Mouse (Mus musculus) midbrain, embryonic 16.5 days (tissue): ENCODE results near the gene Adamtsl1. TPM values are rescaled to one million over a fixed set of nuclear protein-coding genes. Genes with fewer than 3 reads are reported as not detected.

Source experiments
- ATAC-seq: fragments of 200-750 bp; cut with Nextera tagmentation; 2 replicates; pipeline ENCODE4 v1.8.0; 2017; ENCODE audit warnings: moderate TSS enrichment
- H3K27ac ChIP-seq: fragments of 300-500 bp; sonication (generic); 2 replicates; pipeline ENCODE4 v1.5.1; 2014; ENCODE audit warnings: mild to moderate bottlenecking, low read length, mixed read lengths
- H3K27me3 ChIP-seq: fragments of 300-500 bp; sonication (generic); 2 replicates; pipeline ENCODE4 v1.6.1; 2014; ENCODE audit warnings: low read depth, low read length, mixed read lengths; ENCODE audit not compliant: control insufficient read depth, insufficient read depth
- H3K36me3 ChIP-seq: fragments of 300-500 bp; sonication (generic); 2 replicates; pipeline ENCODE4 v1.6.1; 2014; ENCODE audit warnings: mild to moderate bottlenecking, low read length, moderate library complexity, mixed read lengths; ENCODE audit not compliant: control insufficient read depth, insufficient read depth
- H3K4me1 ChIP-seq: fragments of 300-500 bp; sonication (generic); 2 replicates; pipeline ENCODE4 v1.6.1; 2014; ENCODE audit warnings: mild to moderate bottlenecking, low read length, mixed read lengths; ENCODE audit not compliant: control insufficient read depth, insufficient read depth
- H3K4me2 ChIP-seq: fragments of 300-500 bp; sonication (generic); 2 replicates; pipeline ENCODE4 v1.6.1; 2014; ENCODE audit warnings: mild to moderate bottlenecking, low read length, mixed read lengths
- H3K4me3 ChIP-seq: fragments of 300-500 bp; sonication (generic); 2 replicates; pipeline ENCODE4 v1.5.1; 2014; ENCODE audit warnings: low read depth, mild to moderate bottlenecking, low read length, moderate library complexity, mixed read lengths
- H3K9ac ChIP-seq: fragments of 300-500 bp; sonication (generic); 2 replicates; pipeline ENCODE4 v1.6.1; 2014; ENCODE audit warnings: low read depth, low read length, mixed read lengths
- H3K9me3 ChIP-seq: fragments of 300-500 bp; sonication (generic); replicated peaks from 2 replicates; pipeline ENCODE4 v1.6.1; 2014; ENCODE audit warnings: mild to moderate bottlenecking, low read length, mixed read lengths; ENCODE audit not compliant: control insufficient read depth, poor library complexity, severe bottlenecking
- WGBS: fragments of 180-500 bp; shearing (Covaris S2); extraction: QIAGEN DNeasy Blood & Tissue Kit; methylation state at CpG from one replicate; pipeline ENCODE4 v1.1.7; 2014; 5-methylcytosine and 5-hydroxymethylcytosine counted together
- polyA plus RNA-seq: library from polyadenylated mRNA; unstranded; fragments of >200 nt; fragmentation: Nextera tagmentation; extraction: Ambion mirVana; gene quantifications from 2 replicates; pipeline ENCODE4 v1.2.1, GENCODE M21; 2015

Adamtsl1 gene
- polyA plus RNA-seq, 1 experiment from 2014 or later: 8.2 TPM

DNA sequence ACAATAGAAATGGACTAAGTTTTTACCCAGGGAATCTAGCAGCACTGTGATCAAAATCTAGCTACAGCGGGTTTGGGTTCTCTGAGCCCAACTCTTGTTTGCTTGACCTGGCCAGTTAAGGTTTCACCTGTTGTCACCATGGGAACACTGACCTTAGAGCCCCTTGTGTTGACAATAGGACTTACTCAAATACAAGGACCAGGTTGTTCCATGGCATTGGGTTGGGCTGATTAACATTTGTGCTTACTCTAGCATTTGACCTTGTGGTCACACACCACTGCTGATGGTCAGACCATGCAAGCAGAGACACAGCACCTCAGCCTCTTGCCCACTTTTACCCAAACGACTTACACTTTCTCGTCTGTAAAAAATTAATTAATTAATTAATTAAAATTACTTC lies 922.4 kb downstream of the Adamtsl1 start:
- Histone ChIP-seq H3K4me3 (no peak overlapping the region), H3K9ac (no peak overlapping the region), H3K9me3 (no peaks in the 10 kb centered on the region), H3K27me3 (no peaks in the 10 kb centered on the region), H3K27ac (no peak overlapping the region), H3K4me2 (no peak overlapping the region), H3K36me3 (no peaks in the 10 kb centered on the region), H3K4me1 (no peaks in the 10 kb centered on the region)
- 92% methylated on average over 3 of the region's 3 CpGs for WGBS
- ATAC-seq: no peak

DNA sequence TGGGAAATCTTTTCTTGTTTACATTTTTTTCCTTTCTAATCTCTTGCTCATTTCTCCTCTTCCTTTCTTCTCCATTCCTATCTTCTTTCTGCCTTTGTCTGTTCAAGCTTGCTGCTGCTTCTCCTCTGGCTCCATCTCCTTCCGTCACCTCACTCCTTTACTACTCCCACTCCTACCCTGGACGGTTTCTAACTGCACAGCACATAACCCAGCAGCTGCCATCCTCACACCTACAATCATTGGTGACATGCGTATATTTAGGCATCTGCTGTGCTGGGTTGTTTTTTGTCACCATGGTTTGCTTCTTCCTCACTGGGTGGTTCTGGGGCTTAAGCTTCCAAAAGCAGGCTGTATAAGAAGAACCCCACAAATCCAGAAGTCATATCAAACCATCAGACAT lies 936.5 kb downstream of the Adamtsl1 start:
- H3K4me2 ChIP-seq: no peak overlapping the region
- H3K36me3 ChIP-seq: no peaks in the 10 kb centered on the region
- no peak overlapping the region for H3K4me3 ChIP-seq
- no peak overlapping the region for H3K9ac ChIP-seq
- H3K9me3 ChIP-seq: no peaks in the 10 kb centered on the region
- no peak overlapping the region for H3K27ac ChIP-seq
- no peak for ATAC-seq
- H3K4me1 ChIP-seq: no peaks in the 10 kb centered on the region
- 93% methylated on average over 3 of the region's 3 CpGs for WGBS
- no peaks in the 10 kb centered on the region for H3K27me3 ChIP-seq

DNA sequence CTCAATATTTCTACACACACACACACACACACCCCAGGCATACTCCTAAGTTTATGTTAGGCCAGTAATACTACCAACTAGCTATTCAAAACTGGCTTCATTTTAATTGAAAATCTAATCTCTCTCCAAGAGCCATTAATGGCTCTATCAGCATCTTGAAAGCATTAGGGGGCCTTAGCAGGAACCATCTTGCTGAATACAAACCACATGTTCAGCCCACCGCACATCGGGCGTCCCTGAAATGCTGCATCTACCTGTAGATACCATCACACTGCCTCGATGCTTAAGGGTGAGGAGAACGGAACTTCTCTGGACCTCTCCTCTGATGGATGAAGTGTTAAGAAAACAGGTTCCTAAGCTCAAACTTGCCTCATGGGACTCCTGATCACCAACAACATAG lies 950.8 kb downstream of the Adamtsl1 start:
- 94% methylated on average over 5 of the region's 5 CpGs for WGBS

More for the DNA sequence above, 950.8 kb downstream of the Adamtsl1 start:
- Histone ChIP-seq H3K9ac (no peak overlapping the region), H3K4me1 (no peaks in the 10 kb centered on the region), H3K4me3 (no peak overlapping the region), H3K27ac (no peak overlapping the region), H3K9me3 (no peaks in the 10 kb centered on the region), H3K27me3 (no peaks in the 10 kb centered on the region), H3K36me3 (no peaks in the 10 kb centered on the region), H3K4me2 (no peak overlapping the region)
- no peak for ATAC-seq
